24 mouse cellular contexts compared by ENCODE assay signal in genomic region chr1:189353887-189354286, GRCm38 (mm10). TPM values are rescaled to one million over a fixed set of nuclear protein-coding genes. Genes with fewer than 3 reads are reported as not detected.
A peak's percentile ranks its signal among the peaks of the same experiment; 100 is the strongest.
DNase-seq lines count a peak whose midpoint lies in the region; ATAC-seq and TF ChIP-seq lines count a peak whose summit lies in the region.
"Had no signal": no experiment of that assay in that cellular context is flagged by ENCODE, and none has a peak within 500 bp of the region (broad histone marks: within the 10 kb centered on the region; RNA-seq: fewer than 3 reads in every experiment).

No protein-coding gene starts in this region.

- H3K4me3 ChIP-seq in limb, embryonic 14.5 days (replicated peaks; ENCODE audit: low read length): no peak overlapping the region
- H3K4me3 ChIP-seq in limb, embryonic 10.5 days: no peak overlapping the region
- no peak overlapping the region for H3K4me3 ChIP-seq in lung, adult 2 months (replicated peaks; ENCODE audit: extremely low read depth, low read depth, low read length)
- no peak overlapping the region for H3K4me3 ChIP-seq in lung, embryonic 16.5 days (ENCODE audit: low read length)
- H3K4me3 ChIP-seq: embryonic facial prominence, embryonic 15.5 days; erythroblast, embryonic 14.5 days; forebrain, embryonic 10.5 days; heart, adult 2 months; heart, embryonic 15.5 days; hindbrain, embryonic 10.5 days had no signal

- peak; percentile 27 for DNase-seq in limb, embryonic 14.5 days (ENCODE audit: low spot score)
- no peak for DNase-seq in limb, embryonic 10.5 days (ENCODE audit: low spot score)
- DNase-seq in lung, adult 2 months: peak; percentile 68
- peak; percentile 85 for DNase-seq in lung, postnatal 25 days (ENCODE audit: low spot score)
- no peak for DNase-seq in B cell, adult 2 months
- DNase-seq in layer of hippocampus, postnatal 36 days: no peak
- DNase-seq: adrenal gland, adult 8-10 months; cerebellum, adult 11 months; cerebellum, adult 8-10 months; cerebellum, postnatal 14 days; embryo, embryonic 11 days; heart, adult 2 months; heart, postnatal 14 days had no signal

- H3K27ac ChIP-seq in limb, embryonic 14.5 days (replicated peaks; ENCODE audit: low read depth, low read length): no peak overlapping the region
- no peak overlapping the region for H3K27ac ChIP-seq in limb, embryonic 10.5 days
- peak overlapping the region; percentile 40; the same call in 1 of the 2 replicates for H3K27ac ChIP-seq in lung, embryonic 16.5 days (ENCODE audit: low read length)
- H3K27ac ChIP-seq: embryonic facial prominence, embryonic 15.5 days; forebrain, embryonic 10.5 days; heart, adult 2 months; heart, embryonic 15.5 days; hindbrain, embryonic 10.5 days; hindbrain, embryonic 14.5 days had no signal

- H3K9me3 ChIP-seq in limb, embryonic 14.5 days (ENCODE audit: control insufficient read depth, low read length): no peaks in the 10 kb centered on the region
- no peaks in the 10 kb centered on the region for H3K9me3 ChIP-seq in limb, embryonic 10.5 days (replicated peaks)
- H3K9me3 ChIP-seq in lung, embryonic 16.5 days (ENCODE audit: control insufficient read depth, low read length): no peaks in the 10 kb centered on the region
- H3K9me3 ChIP-seq: embryonic facial prominence, embryonic 15.5 days; forebrain, embryonic 10.5 days; heart, embryonic 15.5 days; hindbrain, embryonic 10.5 days had no signal

- ATAC-seq in limb, embryonic 14.5 days (ENCODE audit: low FRiP score, low read depth): no peak
- ATAC-seq in lung, embryonic 16.5 days (ENCODE audit: low read depth): peak; percentile 96
- no peak for ATAC-seq in frontal cortex, adult (ENCODE audit: low TSS enrichment)
- ATAC-seq: forebrain, embryonic 14.5 days had no signal

- no peaks in the 10 kb centered on the region for H3K36me3 ChIP-seq in limb, embryonic 14.5 days (ENCODE audit: control insufficient read depth, insufficient read depth, low read length)
- H3K36me3 ChIP-seq in limb, embryonic 10.5 days: no peaks in the 10 kb centered on the region
- no peaks in the 10 kb centered on the region for H3K36me3 ChIP-seq in lung, embryonic 16.5 days (ENCODE audit: control insufficient read depth, insufficient read depth, low read length)
- H3K36me3 ChIP-seq: embryonic facial prominence, embryonic 15.5 days; forebrain, embryonic 10.5 days; heart, embryonic 15.5 days; hindbrain, embryonic 10.5 days had no signal

- no peak for TF ChIP-seq POLR2A in limb, embryonic 14.5 days (IDR thresholded peaks at IDR 0.05; ENCODE audit: borderline replicate concordance, extremely low read depth, insufficient read depth, insufficient read length)
- no peak for TF ChIP-seq POLR2A in lung, adult 2 months (IDR thresholded peaks at IDR 0.05; ENCODE audit: borderline replicate concordance, extremely low read depth, low read depth, low read length)

- H3K27me3 ChIP-seq in limb, embryonic 14.5 days (ENCODE audit: control insufficient read depth, insufficient read depth, low read length): no peaks in the 10 kb centered on the region
- no peaks in the 10 kb centered on the region for H3K27me3 ChIP-seq in limb, embryonic 10.5 days (ENCODE audit: low read depth, poor library complexity, severe bottlenecking)
- no peaks in the 10 kb centered on the region for H3K27me3 ChIP-seq in lung, embryonic 16.5 days (ENCODE audit: control insufficient read depth, insufficient read depth, low read depth, low read length)
- H3K27me3 ChIP-seq: embryonic facial prominence, embryonic 15.5 days; heart, embryonic 15.5 days had no signal

- no peak overlapping the region for H3K9ac ChIP-seq in limb, embryonic 14.5 days (ENCODE audit: low read depth, low read length, severe bottlenecking)
- H3K9ac ChIP-seq in lung, embryonic 16.5 days (ENCODE audit: low read length): no peak overlapping the region
- H3K9ac ChIP-seq: embryonic facial prominence, embryonic 15.5 days; heart, embryonic 15.5 days; hindbrain, embryonic 14.5 days had no signal

- no peaks in the 10 kb centered on the region for H3K4me1 ChIP-seq in limb, embryonic 14.5 days (ENCODE audit: control insufficient read depth, insufficient read depth, low read length)
- no peaks in the 10 kb centered on the region for H3K4me1 ChIP-seq in limb, embryonic 10.5 days
- no peaks in the 10 kb centered on the region for H3K4me1 ChIP-seq in lung, adult 2 months (ENCODE audit: control insufficient read depth, insufficient read depth, low read length)
- peaks cover 5% of the 10 kb centered on the region for H3K4me1 ChIP-seq in lung, embryonic 16.5 days (replicated peaks; ENCODE audit: control insufficient read depth, insufficient read depth, low read length)
- H3K4me1 ChIP-seq: embryonic facial prominence, embryonic 15.5 days; forebrain, embryonic 10.5 days; hindbrain, embryonic 10.5 days had no signal

- no peak for TF ChIP-seq CTCF in lung, adult 2 months (IDR thresholded peaks at IDR 0.05; ENCODE audit: insufficient read depth, low read length)

- WGBS in limb, embryonic 14.5 days: 16% methylated on average over 1 of the region's 1 CpGs
- WGBS in limb, embryonic 10.5 days: 90% methylated on average over 1 of the region's 1 CpGs
- 63% methylated on average over 1 of the region's 1 CpGs for WGBS in lung, adult 2 months
- 36% methylated on average over 1 of the region's 1 CpGs for WGBS in lung, embryonic 16.5 days

- no peak overlapping the region for H3K4me2 ChIP-seq in limb, embryonic 14.5 days (replicated peaks; ENCODE audit: low read depth, low read length, severe bottlenecking)
- H3K4me2 ChIP-seq in lung, embryonic 16.5 days (ENCODE audit: low read depth, low read length): 0 out of 2 replicates have a peak overlapping the region, but pooled peaks have one; percentile 5
- H3K4me2 ChIP-seq: embryonic facial prominence, embryonic 15.5 days; heart, embryonic 11.5 days; heart, embryonic 15.5 days; hindbrain, embryonic 14.5 days had no signal

RNA-seq across cellular contexts. Expression of gene Kcnk2, which starts 48.2 kb away (rescaled TPM):
- 11.1 and 12.6 TPM in 2 replicates for polyA plus RNA-seq in limb, embryonic 14.5 days (2012; rRNA removed)
- 12.0 and 13.1 TPM in 2 replicates for polyA plus RNA-seq in limb, embryonic 14.5 days (2014; fragmentation: Nextera tagmentation; extraction: Ambion mirVana)
- polyA plus RNA-seq in limb, embryonic 10.5 days (2016; fragmentation: Nextera tagmentation; extraction: Ambion mirVana): 0.72 and 1.9 TPM in 2 replicates
- polyA plus RNA-seq in lung, adult 2 months (2012; rRNA removed): 15.0 and 19.0 TPM in 2 replicates
- polyA plus RNA-seq in lung, embryonic 16.5 days (2015; fragmentation: Nextera tagmentation; extraction: Ambion mirVana): 4.2 TPM in 2 replicates
- total RNA-seq in layer of hippocampus, postnatal 36 days (2021): 10 to 100 TPM; 38.2 to 43.4 TPM
- total RNA-seq: common myeloid progenitor, adult 5-6 weeks had no signal
- polyA plus RNA-seq: erythroblast, embryonic 14.5 days had no signal

Comparison
In these comparisons a context has a peak if more than half of its experiments do, and no peak if none do; other contexts are left out.
1. DNase-seq: peak in limb, embryonic 14.5 days (single experiment), lung, adult 2 months (single experiment) and lung, postnatal 25 days (single experiment); none in limb, embryonic 10.5 days (single experiment), B cell, adult 2 months (0 of 2) and layer of hippocampus, postnatal 36 days (0 of 2).